Mouse (Mus musculus) right cerebral cortex, postnatal 4 days (tissue): Measurements from ENCODE around the gene Olfr69.
"Not testable (repeated sequence)": the region's sequence is repeated elsewhere in the genome, so short reads cannot be mapped to it uniquely, and the experiment has no call there.

Experiments used
- DNase-seq: peaks from one replicate; pipeline ENCODE4 v3.0.0-alpha.2; 2022

Gene Olfr69

GRCm38 (mm10) chr7:103771494-103771893 is at the start of gene Olfr69:
Gene Olfr69 (minus strand): TSS chr7:103771594.
- no peak for DNase-seq

GRCm38 (mm10) chr7:103815085-103815484 is 43.7 kb upstream of the Olfr69 start:
- DNase-seq, result not testable (repeated sequence)

GRCm38 (mm10) chr7:103813766-103814165 is 42.4 kb upstream of the Olfr69 start, which contains the start of gene Hbb-bt:
Gene Hbb-bt (minus strand): TSS chr7:103813996.
- DNase-seq, result no peak

GRCm38 (mm10) chr7:103813152-103813551 is 41.8 kb upstream of the Olfr69 start:
- not testable (repeated sequence) for DNase-seq

- DNase-seq, result no peak
These were observed 40.8 kb upstream of the Olfr69 start for GRCm38 (mm10) chr7:103812174-103812573.

- no peak for DNase-seq
These were observed 39.9 kb upstream of the Olfr69 start for GRCm38 (mm10) chr7:103811223-103811845.

GRCm38 (mm10) chr7:103810746-103811145 is 39.4 kb upstream of the Olfr69 start:
- no peak for DNase-seq

GRCm38 (mm10) chr7:103810296-103810695 is 38.9 kb upstream of the Olfr69 start:
- no peak for DNase-seq

- DNase-seq, result no peak
These were observed 38.4 kb upstream of the Olfr69 start for GRCm38 (mm10) chr7:103809801-103810155.

- DNase-seq, result no peak
These were observed 37.8 kb upstream of the Olfr69 start for GRCm38 (mm10) chr7:103808971-103809800.

GRCm38 (mm10) chr7:103808120-103808519 is 36.7 kb upstream of the Olfr69 start:
- DNase-seq, result not testable (repeated sequence)

GRCm38 (mm10) chr7:103806856-103807255 is 35.5 kb upstream of the Olfr69 start:
- DNase-seq, result no peak

GRCm38 (mm10) chr7:103792669-103793388 is 21.4 kb upstream of the Olfr69 start:
- DNase-seq, result no peak

- DNase-seq, result no peak
These were observed 20.3 kb upstream of the Olfr69 start, which contains the start of gene Olfr67 for GRCm38 (mm10) chr7:103791721-103792120. Gene Olfr67 (minus strand): TSS chr7:103791821.

GRCm38 (mm10) chr7:103779598-103779997 is 8.2 kb upstream of the Olfr69 start, which contains the start of gene Olfr68:
Gene Olfr68 (minus strand): TSS chr7:103779698.
- no peak for DNase-seq

- DNase-seq, result not testable (repeated sequence)
These were observed 6.3 kb upstream of the Olfr69 start for GRCm38 (mm10) chr7:103777652-103778051.

- not testable (repeated sequence) for DNase-seq
These were observed 3.7 kb downstream of the Olfr69 start for GRCm38 (mm10) chr7:103767687-103768086.

- DNase-seq, result not testable (repeated sequence)
These were observed 9.2 kb downstream of the Olfr69 start for GRCm38 (mm10) chr7:103762212-103762611.

GRCm38 (mm10) chr7:103757233-103757632 is 14.2 kb downstream of the Olfr69 start, which contains the start of gene Olfr630:
Gene Olfr630 (minus strand): TSS chr7:103757333.
- DNase-seq, result no peak

GRCm38 (mm10) chr7:103744843-103745242 is 26.6 kb downstream of the Olfr69 start, which contains the start of gene Olfr629:
Gene Olfr629 (minus strand): TSS chr7:103744943.
- no peak for DNase-seq

- DNase-seq, result no peak
These were observed 41.3 kb downstream of the Olfr69 start, which contains the start of gene Olfr628 for GRCm38 (mm10) chr7:103730074-103730473. Gene Olfr628 (plus strand): TSS chr7:103730374.

GRCm38 (mm10) chr7:103716398-103716797 is 55.0 kb downstream of the Olfr69 start:
- DNase-seq, result not testable (repeated sequence)
